Mouse (Mus musculus): ENCODE measurements around the gene Kif7.

The Kif7 gene

DNA sequence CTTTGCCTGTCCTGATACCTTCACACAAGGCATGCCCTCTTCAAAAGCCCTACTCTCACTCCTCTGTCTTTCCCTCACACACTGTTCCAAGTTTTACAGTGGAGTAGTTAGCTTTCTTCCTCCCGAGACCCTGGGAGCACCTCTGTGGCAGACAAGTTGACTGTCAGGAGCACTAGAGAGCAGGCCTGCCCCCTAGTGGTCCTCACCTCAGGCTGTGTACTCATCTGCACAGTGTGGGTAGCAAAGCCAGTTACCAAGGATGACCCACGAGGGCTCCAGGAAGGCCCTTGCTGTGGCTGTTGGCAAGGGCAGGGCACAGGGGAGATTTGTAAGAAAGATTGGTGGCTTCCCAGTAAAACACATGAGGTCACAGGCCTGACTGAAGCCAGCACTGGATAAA is 11.6 kb upstream of the Kif7 start:
- no peak for DNase-seq (ENCODE audit: low read depth, low spot score)

DNA sequence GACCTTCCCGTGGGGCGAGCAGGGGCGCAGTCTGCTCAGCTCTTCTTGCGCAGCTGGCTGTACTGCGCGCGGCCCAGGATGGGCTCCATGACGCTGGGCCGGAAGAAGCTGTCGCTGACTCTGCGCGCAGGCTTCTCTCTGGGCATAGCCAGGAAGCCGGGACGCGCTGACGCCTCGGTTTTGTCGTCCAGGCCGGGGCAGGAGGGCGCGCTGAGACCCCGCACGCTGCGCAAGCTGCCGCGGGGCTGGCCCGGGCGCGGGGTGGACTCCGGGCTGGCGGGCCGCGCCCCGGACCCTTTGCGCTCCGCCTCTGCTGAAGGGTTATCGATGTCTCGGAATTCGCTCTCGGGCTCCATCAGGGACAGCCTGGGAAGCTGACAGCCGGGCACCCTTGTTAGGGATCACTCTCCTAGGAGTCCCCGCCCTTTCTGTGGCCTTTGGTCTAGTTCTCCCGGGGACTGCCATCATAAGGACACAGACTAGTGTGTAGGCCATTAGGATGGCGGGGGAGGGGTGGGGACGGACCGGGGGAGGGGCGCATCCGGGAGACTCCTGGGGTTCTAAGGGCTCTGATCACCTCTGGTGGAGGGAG is 6.0 kb upstream of the Kif7 start:
- no peak for DNase-seq (ENCODE audit: low read depth, low spot score)

GRCm38 (mm10) chr7:79710831-79711230 is 4.7 kb downstream of the Kif7 start:
- DNase-seq (ENCODE audit: low read depth, low spot score): no peak

- DNase-seq (ENCODE audit: low read depth, low spot score): peak; percentile 58
Observed at GRCm38 (mm10) chr7:79710130-79710607, 5.4 kb downstream of the Kif7 start.

GRCm38 (mm10) chr7:79705210-79705609 is 10.3 kb downstream of the Kif7 start:
- DNase-seq (ENCODE audit: low read depth, low spot score): no peak

DNA sequence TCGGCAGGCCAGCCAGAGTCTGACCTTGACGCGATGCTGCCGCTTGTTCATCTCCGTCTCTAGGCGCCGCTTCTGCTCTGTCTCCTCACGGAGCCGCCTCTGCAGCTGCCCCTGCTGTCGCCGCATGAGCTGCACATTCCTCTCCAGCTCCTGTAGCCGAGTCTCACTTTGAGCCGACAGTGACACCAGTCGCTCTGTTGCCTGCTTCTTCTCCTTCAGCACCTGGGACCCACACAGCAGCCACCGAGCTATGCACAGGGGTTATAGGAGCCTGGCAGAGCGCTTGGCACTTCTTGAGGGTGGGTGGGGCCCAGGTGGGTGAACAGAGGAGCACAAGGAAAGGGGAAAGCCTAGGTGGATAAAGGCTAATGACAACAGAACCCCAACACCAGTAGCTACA is 12.8 kb downstream of the Kif7 start:
- DNase-seq (ENCODE audit: low read depth, low spot score): no peak

DNA sequence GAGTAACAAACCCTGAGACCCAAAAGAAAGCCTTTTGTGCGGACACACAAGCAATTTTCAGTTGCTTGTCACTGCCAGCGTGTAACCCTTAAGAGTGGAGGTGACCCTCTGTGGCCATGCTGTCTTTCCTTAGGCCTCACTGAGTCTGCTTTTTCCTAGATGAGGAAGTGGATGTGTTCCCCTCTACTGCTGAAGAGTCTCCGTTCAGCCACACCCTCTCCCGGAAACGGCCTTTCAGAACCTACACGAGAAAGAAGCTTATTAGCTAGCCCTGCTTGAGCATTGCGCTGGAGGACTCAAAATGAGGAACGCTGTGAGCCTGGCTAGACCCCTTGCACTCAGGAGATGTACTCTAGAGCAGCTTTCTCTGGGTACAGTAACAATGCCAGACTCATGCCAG is 19.0 kb downstream of the Kif7 start:
- no peak for DNase-seq (ENCODE audit: low read depth, low spot score)

GRCm38 (mm10) chr7:79680231-79680630 is 35.3 kb downstream of the Kif7 start:
- no peak for DNase-seq (ENCODE audit: low read depth, low spot score)

DNA sequence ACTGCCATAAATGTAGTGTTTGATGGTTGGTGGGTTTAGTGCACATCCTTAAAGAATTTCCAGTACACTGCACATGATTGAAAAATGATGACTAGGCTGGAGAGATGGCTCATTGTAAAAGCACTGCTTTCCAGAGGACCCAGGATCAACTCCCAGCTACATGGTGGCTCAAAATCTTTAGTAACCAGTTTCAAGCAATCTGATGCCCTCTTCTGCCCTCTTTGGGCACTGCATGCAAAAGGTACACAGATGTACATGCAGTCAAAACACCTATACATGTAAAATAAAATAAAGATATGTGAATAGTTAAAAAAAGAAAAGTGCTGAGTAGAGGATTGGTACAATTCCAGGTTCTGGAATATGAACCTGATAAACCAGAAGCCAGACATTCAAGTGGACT is 36.3 kb downstream of the Kif7 start:
- DNase-seq (ENCODE audit: low read depth, low spot score): no peak

DNA sequence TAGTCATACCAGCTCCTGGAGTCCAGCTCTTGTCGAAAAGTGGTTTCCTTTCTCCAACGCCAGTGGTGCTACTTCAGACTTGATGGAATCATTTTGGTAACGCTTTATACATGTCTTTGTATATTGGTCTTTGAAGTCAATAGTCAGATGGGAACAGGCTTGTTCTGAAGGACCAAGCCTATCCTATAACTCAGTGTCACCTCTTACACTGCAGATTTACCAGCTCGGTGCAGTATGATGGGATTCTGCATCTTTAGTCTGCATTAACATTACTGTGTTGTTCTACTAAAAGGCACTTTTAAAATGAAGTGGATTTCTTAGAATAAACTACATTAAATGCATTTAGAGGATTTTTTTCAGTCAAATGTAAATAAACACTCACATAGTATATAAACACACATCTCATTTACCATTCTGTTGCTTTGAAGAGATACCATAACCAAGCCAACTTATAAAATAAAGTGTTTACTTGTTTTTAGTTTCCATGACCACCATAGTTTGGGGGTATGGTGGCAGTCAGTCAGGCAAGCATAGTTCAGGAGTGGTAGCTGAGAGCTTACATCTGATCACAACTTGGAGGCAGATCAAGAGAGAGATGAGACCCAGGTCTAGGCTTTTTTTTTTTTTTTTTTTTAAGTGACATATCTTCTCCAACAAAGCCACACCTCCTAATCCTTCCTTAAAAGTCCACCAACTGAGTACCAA is 44.5 kb downstream of the Kif7 start:
- no peak for DNase-seq (ENCODE audit: low read depth, low spot score)

- DNase-seq (ENCODE audit: low read depth, low spot score): no peak
Observed at GRCm38 (mm10) chr7:79666690-79667089, 48.8 kb downstream of the Kif7 start.

- no peak for DNase-seq (ENCODE audit: low read depth, low spot score)
Observed at GRCm38 (mm10) chr7:79661253-79661890, 54.1 kb downstream of the Kif7 start.

GRCm38 (mm10) chr7:79660291-79661150 is 55.0 kb downstream of the Kif7 start:
- no peak for DNase-seq (ENCODE audit: low read depth, low spot score)

GRCm38 (mm10) chr7:79659578-79660290 is 55.8 kb downstream of the Kif7 start, which contains the start of gene Ticrr:
TSS of gene Ticrr (plus strand) at chr7:79660196.
- DNase-seq (ENCODE audit: low read depth, low spot score): peak; percentile 95

GRCm38 (mm10) chr7:79654586-79654985 is 60.9 kb downstream of the Kif7 start:
- DNase-seq (ENCODE audit: low read depth, low spot score): no peak

- DNase-seq (ENCODE audit: low read depth, low spot score): no peak
Observed at GRCm38 (mm10) chr7:79654185-79654584, 61.3 kb downstream of the Kif7 start.

- DNase-seq (ENCODE audit: low read depth, low spot score): peak; percentile 45
Observed at GRCm38 (mm10) chr7:79649005-79649404, 66.5 kb downstream of the Kif7 start.
